Mouse (Mus musculus): Measurements from ENCODE around the gene Nlk.

Gene Nlk

GRCm38 (mm10) chr11:78696777-78697752, at the start of gene Nlk:
TSS of gene Nlk (minus strand) at chr11:78697373.
- peak; percentile 100 for DNase-seq (ENCODE audit: low spot score)

GRCm38 (mm10) chr11:78746264-78746663, 49.1 kb upstream of the Nlk start:
- DNase-seq (ENCODE audit: low spot score): no peak

GRCm38 (mm10) chr11:78745475-78745874, 48.3 kb upstream of the Nlk start:
- no peak for DNase-seq (ENCODE audit: low spot score)

GRCm38 (mm10) chr11:78742461-78742860, 45.3 kb upstream of the Nlk start:
- DNase-seq (ENCODE audit: low spot score): no peak

GRCm38 (mm10) chr11:78741958-78742357, 44.8 kb upstream of the Nlk start:
- no peak for DNase-seq (ENCODE audit: low spot score)

GRCm38 (mm10) chr11:78739361-78739760, 42.2 kb upstream of the Nlk start:
- DNase-seq (ENCODE audit: low spot score): no peak

- DNase-seq (ENCODE audit: low spot score): no peak
Observed at GRCm38 (mm10) chr11:78736877-78737408, 39.8 kb upstream of the Nlk start.

GRCm38 (mm10) chr11:78735168-78735567, 38.0 kb upstream of the Nlk start:
- no peak for DNase-seq (ENCODE audit: low spot score)

- DNase-seq (ENCODE audit: low spot score): no peak
Observed at GRCm38 (mm10) chr11:78732619-78733018, 35.4 kb upstream of the Nlk start.

- DNase-seq (ENCODE audit: low spot score): no peak
Observed at GRCm38 (mm10) chr11:78730902-78731301, 33.7 kb upstream of the Nlk start.

- DNase-seq (ENCODE audit: low spot score): no peak
Observed at GRCm38 (mm10) chr11:78728041-78728440, 30.9 kb upstream of the Nlk start.

GRCm38 (mm10) chr11:78726366-78726765, 29.2 kb upstream of the Nlk start:
- DNase-seq (ENCODE audit: low spot score): no peak

GRCm38 (mm10) chr11:78724792-78725191, 27.6 kb upstream of the Nlk start:
- no peak for DNase-seq (ENCODE audit: low spot score)

- no peak for DNase-seq (ENCODE audit: low spot score)
Observed at GRCm38 (mm10) chr11:78721419-78721818, 24.2 kb upstream of the Nlk start.

GRCm38 (mm10) chr11:78717655-78718054, 20.5 kb upstream of the Nlk start:
- no peak for DNase-seq (ENCODE audit: low spot score)

- DNase-seq (ENCODE audit: low spot score): no peak
Observed at GRCm38 (mm10) chr11:78708642-78709041, 11.5 kb upstream of the Nlk start.

- DNase-seq (ENCODE audit: low spot score): no peak
Observed at GRCm38 (mm10) chr11:78706026-78706425, 8.9 kb upstream of the Nlk start.

GRCm38 (mm10) chr11:78703085-78703484, 5.9 kb upstream of the Nlk start:
- DNase-seq (ENCODE audit: low spot score): no peak

- DNase-seq (ENCODE audit: low spot score): no peak
Observed at GRCm38 (mm10) chr11:78702319-78702718, 5.1 kb upstream of the Nlk start.

- DNase-seq (ENCODE audit: low spot score): peak; percentile 92
Observed at GRCm38 (mm10) chr11:78697753-78698171, 589 bp upstream of the Nlk start.

GRCm38 (mm10) chr11:78694249-78694648, 2.9 kb downstream of the Nlk start:
- no peak for DNase-seq (ENCODE audit: low spot score)

GRCm38 (mm10) chr11:78693307-78693706, 3.9 kb downstream of the Nlk start:
- DNase-seq (ENCODE audit: low spot score): no peak

- no peak for DNase-seq (ENCODE audit: low spot score)
Observed at GRCm38 (mm10) chr11:78691201-78691600, 6.0 kb downstream of the Nlk start.

All from testis, postnatal 14 days (tissue).